Mouse (Mus musculus): ENCODE data around the gene Gm9821.

Gene Gm9821

DNA sequence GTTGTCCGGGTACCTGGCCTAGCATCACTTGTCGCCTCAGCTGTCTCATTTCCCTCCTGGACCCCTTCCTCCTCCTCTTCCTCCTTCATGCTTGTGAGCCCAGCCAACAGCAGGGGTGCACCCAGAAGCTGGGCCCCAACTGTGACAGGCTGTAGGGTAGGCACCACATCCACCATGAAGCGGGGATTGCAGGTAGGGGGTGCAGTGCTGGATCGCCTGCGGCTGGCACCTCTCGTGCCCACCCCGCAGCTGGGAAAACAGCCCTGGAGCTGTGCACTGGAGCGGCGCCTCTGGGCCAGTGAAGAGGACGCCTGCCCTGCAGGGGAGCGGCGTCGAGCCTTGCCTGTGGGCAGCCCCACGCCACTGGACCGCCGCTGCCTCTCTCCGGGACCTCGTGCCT, at the start of gene Gm9821:
Gene Gm9821, plus strand, starts transcription at position 221 of the 400 bp plus-strand sequence.
- DNase-seq: no peak

DNA sequence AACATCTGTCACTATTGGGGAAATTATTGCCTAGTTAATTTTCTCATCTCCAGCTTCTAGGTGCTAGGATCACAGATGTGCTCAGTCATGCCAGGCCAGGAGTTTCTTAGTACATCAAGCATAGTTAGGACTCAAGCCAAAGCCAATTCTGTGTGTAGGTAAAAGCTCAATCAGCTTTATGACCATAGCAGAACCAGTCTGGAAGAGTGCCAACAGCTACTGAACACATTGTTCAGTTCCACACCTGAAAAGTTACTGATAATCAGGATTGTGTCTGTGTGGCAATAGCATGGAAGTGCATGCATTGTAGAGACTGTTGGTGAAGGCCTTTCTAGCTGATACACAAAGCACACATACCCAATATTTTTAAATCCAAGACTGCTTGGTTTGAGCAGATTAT, 47.5 kb upstream of the Gm9821 start:
- DNase-seq: no peak

DNA sequence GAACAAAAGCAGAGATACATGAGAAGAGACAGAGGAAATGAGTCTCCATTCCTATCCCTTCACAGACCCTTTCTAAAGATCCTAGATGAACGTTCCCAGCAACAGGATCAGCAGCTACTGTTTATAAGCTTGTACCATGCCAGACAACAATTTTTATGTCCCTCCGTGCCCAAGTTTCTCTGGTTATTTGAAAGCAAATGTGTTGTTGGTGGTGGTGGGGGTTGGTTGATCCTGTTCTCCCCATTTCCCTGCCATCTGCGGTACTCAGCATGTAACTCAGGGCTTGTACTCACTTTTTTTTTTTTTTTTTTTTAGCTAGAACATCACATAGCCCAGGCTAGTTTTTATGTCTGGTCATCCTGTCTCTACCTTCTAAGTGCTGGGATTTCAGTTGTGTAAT, 46.4 kb upstream of the Gm9821 start:
- DNase-seq: no peak

DNA sequence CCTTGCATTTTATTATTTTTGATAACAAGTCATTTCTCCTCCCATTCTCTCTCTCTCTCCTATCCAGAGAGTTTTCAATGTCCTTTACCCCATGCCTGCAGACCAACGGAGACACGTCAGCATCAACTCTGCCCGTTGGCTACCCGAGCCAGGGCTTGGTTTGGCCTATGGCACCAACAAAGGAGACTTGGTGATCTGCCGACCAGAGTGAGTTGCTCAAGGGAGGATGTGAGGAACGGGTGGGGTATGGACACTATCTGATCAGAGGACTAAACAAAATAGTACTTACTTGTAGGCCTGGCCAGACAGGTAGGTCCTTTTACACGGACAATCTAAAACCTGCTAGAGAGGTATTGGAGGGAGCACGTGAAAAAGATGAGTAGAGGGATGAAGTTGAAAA, 45.1 kb upstream of the Gm9821 start:
- no peak for DNase-seq

DNA sequence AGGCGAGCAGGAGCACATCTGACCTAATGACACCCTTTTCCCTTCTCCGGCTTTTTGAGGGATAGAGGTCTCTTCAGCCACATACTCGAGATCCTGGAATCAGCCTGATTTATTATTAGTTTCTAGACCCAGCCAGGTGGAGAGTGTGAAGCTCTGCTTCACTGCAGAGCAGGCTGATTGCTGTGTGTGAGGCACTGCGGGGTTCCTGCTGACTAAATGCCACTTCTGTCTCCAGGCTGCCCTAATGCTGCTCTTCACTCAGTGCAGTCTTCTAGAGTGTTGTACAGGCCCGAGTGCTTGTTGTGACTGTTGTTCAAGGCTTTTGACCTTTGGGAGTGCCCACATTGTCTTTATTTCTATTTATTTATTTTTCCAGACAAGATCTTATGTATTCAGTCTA, 43.2 kb upstream of the Gm9821 start:
- DNase-seq: peak; percentile 49

DNA sequence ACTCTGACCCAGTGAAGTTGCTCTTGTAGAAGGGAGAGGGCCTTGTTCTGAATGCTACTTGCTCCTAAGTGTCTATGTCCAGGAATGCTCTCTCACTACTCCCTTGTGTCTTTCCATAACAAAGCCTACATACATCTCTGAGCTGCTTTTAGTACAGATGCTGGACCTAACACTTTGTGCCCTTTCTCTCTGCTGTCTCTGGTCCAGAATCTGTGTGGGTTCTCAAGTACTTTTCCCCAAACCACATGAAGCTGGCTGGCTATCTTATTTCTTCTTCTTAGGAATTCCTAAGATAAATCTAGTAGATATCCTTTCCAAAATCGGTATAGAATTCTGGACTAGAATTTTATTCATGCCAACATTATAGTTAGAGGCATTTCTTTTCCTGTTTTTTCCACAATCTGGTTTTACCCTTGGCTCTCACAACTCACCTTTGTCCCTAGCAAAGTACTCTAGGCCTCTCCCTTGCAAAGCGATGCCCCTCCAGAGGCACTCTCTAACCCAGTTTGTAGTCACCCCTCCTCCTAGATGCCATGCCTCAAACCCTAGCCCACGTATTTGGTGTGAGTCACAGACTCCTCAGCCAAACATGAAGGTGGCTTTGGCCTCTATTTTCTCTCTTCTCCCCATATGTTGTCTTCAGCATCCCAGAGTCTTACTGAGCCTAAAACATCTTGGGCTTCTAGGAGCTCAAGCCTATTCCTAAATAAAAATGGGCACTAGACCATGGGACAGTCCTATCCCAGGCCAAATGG, 42.2 kb upstream of the Gm9821 start:
- DNase-seq: no peak

DNA sequence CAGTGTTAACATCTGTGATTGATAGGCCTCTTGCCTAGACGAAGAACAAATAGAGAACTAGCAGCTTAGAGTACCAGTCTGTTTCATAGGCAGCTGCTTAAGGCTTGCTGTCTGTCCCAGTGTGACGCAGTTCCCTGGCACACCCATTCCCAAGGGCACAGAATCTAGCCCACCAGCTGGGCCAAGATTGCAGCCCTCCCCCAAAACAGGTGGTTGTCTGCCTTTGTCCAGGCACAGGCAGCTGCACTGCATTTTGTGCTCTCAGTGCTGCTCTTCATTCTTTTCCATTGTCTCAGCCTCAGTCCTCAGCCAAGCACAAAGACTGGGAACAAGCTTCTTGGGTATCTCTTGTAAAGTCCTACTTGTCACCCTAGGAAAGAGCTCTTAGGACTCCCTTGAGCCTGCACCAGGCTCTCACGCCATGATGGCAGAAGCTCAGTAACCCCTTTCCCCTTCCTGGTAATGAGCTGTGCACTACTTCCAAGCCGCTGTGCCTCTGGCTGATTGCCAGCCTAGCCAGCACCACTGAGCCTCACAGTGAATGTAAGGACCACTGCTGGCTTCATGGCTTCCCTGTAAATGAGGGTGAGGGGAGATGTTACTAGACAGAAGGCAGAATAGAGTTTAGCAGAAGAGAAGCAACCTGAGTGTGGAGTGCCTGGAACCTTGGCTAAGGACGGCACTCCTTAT, 40.7 kb upstream of the Gm9821 start:
- no peak for DNase-seq

DNA sequence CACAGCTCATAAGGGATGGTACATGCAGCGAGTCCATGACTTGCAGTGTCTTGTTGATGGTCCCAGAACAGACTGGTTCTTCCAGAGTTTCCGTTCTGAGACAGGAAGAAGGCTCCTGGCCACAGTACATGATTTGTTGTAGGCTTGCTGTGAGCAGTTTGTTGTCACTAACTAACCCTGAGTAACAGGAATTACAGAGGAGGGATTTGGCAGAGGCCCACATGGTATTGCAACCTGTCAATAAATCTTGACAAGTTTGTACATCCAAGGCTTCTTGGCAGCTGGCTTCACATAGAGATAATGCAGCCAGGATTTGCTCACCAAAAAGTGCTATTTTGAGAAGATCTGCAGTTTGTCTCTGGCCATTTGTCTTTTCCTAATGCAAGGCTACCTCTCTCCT, 39.4 kb upstream of the Gm9821 start:
- DNase-seq: no peak

DNA sequence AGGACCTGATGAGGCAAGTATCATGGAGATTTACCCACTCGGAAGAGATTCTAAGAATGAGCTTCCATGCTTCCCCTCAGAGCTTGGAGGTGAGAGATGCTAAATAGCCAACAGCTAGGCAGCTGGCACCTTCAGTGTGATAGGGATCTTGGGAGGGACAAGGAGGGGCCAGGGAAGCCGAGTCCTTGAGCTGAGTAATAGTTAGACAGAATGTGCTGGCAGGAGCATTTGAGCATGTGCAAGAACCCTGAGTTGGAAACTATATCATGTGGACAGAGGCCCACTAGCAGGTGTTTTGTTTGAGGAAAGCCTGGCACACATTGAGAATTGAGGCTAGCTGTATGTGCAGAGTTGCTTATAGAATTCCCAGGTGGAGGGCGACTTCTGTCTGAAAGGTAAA, 32.9 kb upstream of the Gm9821 start:
- DNase-seq: no peak

DNA sequence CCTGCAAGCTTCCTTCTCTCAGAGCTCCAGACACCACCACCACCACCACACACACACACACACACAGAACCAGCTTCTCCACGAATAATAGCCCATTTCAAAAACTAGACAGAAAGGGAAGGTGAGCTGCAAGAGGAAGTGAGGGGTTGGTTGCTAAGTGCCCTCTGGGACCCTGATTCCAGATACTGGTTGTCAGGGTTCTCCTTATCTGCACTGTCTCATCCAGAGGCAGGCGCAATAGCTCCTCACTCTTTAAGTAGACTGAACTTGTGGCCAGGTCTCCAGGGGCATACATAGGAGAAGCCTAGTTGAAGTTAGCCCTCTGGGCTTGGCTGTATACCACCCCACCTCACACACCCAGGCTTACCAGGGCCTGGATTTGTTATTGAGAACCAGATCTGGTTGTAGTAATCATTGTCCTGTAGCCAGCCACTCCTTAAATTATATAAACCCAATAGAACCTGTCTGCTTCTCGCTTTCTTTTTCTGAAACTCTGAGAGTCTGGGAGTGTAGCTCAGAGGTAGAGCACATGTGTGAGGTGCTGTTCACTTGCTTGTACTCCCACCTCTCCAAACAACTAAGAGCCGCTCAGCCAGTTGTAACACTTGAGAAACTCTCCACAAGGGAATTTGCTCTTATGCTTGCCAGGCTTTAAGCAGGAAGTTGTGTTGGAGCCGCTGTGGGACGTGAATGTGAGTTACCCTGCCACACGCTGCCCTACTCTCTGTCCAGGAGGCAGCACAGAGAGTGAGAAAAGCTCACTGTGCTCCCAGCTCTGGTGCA, 32.0 kb upstream of the Gm9821 start:
- DNase-seq: no peak

DNA sequence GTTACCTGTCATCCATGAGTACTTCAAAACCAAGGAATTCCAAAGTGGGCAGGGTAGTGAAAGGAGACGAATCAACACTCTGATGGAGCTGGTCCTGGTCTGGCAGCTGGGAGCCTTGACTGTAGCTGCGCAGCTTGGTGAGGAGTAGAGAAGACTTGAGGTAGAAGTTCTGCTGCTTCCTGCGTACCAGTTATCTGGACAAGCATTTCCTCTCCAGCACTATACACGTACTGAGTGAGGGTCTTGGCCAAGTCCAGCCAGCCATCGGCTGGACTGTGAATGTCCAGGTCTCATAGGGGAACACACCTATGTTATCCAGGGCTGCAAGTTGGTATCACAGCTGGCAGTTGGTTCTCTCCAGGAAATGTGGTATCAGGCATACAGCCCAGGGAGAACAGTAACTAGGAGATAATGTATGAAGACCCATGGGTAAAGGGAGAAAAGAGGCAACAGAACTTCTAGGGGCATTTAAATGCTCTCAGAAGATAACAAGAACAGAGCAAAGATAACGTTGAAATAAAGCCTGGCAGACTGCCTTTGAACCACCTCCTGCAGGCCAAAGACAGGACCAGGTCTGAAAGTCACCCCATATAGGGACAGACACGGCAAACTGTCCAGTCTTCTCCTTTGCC, 29.0 kb upstream of the Gm9821 start:
- DNase-seq: no peak

DNA sequence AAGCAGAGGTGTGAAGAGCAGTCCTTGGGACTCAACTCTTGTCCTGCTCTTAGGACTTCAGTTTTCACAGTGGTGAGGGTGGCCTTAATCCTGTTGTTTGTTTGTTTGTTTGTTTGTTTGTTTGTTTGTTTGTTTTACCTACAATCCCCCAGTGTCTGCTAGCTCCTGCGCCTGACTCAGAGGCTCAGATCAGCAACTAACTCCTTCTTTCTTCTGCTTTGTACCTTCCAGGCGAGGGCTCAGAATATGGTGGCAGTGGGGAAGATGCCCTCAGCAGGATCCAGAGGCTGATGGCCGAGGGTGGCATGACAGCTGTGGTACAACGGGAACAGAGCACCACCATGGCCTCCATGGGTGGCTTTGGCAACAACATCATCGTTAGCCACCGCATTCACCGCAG, 28.4 kb upstream of the Gm9821 start:
- DNase-seq: no peak

DNA sequence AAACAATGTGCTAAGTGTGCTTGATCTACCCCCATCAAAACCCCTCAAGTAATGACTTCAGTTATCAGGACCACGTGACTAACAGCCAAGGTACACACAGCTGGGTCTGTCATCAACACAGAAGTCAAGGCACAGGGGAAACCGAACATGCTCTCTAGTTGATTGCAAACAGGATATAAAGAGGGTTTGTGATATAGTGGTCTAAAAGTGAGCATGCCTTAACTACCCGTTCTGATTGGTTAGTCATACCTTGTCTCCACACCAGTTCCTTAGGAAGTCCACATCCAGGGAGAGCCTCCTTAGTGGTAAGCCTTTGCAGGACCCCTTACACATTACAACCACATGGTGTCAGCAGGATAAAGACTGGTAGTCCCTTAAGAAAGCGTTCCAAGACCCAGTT, 25.4 kb upstream of the Gm9821 start:
- no peak for DNase-seq

DNA sequence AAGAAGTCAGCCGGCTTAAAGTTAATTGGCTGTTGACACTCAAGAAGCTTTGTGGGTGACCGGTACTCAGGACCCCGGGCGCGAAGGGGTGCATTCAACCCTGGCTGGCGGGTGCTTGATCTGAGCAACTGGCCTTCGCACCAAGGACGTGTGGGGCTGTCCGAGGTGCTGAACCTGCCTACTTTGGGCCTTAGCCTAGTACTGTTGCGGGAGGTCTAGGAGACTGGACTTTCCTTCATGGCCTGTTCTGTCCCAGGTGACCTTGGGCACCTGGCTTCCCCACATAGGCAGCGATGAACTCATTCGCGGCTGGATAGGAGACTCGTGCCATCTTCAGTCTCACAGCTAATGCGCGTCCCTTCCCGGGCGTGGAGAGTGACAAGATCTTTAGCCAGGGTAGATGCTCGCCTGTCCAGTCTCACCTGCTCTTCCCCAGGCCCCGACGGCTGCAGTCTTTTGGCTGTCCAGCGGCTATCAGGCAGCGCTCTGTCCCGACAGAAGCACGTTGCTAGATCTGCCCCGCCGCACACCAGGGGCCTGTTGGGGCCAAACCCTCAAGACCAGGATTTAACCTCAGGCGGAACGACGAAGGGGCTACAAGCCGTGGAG, 24.2 kb upstream of the Gm9821 start:
- no peak for DNase-seq

DNA sequence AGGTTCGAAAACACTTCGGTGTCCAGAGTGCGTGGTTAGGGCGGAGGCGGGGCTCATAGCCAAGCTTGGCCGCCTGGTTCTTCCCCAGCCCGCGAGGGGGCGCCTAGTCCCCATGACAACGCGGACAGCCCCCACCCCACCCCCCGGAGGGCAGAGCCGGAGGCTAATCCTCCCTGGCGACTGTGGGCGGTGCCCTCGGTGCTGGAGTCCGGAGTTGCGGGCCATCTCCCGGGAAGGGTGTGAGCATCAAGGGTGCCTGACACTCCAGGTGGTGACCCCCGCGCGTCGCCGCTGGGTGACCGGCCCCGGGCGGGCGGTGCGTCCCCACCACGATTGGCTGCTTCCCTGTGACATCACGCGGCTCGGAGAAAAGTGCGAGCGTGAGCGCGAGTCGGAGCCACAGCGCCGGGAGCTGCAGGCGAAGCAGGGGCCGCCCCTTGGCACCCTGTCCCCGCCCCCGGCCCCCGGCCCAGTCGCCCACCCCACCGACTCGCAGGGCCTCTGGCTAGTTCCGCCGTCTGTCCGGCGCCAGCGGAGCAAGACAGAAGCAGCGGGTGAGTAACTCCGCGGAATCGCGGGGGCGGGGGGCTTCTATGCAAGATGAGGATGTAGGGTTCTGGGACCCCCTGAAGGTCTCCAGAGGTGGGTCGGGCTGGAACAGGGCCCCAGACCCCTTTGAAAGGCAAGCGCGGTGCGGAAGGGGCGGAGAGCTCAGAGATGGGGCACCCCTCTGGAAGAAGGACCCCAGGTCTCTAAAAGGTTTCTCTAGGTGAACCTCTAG, 23.5 kb upstream of the Gm9821 start:
- no peak for DNase-seq

DNA sequence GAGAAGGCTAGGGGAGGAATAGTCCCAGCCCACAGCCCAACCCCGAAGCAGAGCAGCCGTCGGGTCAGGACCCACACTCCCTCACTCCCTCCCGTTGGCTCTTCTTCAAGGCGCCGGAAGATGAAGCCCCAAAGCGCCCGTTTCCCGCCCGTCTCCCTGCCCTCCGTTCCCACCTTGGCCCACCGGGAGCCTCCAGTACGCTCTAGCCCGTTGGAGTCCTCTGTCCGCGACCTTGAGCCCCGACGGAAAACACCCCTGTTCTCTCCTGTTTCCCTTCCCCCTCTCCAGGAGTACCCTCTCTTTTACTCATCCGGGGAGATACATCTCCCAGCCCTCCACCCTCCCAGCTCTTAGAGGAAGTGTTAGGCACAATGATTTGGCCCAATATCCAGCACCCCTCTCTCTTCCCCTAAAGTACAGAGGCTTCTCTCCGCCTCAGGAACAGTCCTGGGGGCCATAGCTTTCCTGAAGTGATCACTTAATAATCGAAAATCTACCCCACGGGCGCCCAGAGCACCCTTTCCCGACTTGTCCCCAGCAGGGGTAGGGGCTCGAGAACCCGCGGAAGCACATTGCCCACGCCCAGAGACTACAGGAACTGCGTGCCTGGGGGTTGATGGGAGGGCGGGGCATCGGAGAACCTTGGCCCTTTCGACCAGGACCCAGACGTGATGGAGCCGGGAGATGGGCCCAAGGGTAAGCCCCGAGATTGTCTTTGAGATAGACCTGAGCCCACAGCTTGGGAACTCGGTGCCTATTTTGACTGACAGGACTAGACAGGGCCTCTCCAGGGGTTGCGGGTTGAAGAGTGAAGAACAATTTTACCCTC, 22.7 kb upstream of the Gm9821 start:
- no peak for DNase-seq

DNA sequence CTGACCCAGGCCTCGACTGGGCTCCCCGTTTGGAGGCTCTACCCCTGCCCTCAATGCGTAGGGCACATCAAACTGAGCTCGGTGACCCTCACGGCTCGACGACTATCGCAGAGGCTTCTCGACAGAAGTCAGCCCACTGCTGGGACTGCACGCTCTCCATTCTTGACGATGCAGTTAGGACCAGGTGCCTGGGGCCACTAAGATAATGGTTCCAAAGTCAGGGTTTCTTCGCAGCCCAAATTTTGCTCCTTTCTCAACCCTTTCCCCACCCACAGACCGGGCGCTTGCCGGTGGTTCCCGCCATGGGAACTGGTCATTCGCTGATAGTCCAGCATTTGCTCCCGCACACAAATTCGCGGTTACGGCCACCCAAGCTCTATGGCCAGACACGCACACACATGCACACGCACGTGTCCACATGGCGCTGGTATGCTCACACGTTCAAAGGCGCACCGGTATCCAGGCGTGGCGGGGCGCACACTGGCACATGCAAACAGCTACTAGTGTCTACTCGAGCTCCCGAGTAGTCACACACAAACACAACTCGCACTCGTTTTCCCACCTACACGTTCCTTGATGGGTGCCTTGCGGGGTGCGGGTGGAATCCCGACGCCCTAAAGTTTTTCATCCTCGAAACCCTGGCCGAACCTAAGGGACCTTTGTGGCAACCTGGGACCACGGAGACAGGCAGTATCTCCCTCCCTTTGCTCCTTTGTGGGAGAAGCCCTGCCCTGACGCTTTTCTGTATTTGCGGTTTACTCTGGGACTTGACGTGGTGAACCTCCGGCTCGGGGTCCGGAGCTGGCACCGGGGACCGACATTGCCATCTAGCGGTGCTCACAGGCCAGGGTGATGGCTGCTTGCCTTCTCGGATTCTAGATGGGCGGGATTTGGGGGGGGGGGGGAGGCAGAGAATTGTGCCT, 21.8 kb upstream of the Gm9821 start:
- DNase-seq: no peak

DNA sequence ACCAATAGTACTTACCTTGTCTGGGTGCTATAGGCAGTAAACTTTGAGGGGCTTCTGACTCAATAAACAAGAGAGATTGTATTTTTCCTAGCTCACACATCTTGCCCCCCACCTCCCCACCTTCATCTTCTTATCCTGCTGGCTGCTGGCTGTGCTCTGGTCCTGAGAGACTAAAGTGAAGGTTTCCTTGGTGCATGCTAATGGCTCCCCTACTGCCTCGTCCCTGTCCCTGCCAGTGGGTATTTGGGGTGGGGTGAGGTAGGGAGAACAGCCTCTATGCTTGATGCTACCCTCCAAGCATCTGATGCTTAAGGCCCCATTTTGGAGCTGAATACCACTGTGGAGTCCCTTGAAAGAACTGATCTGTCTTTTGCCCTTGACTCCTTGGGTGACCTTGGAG, 20.8 kb upstream of the Gm9821 start:
- DNase-seq: no peak

DNA sequence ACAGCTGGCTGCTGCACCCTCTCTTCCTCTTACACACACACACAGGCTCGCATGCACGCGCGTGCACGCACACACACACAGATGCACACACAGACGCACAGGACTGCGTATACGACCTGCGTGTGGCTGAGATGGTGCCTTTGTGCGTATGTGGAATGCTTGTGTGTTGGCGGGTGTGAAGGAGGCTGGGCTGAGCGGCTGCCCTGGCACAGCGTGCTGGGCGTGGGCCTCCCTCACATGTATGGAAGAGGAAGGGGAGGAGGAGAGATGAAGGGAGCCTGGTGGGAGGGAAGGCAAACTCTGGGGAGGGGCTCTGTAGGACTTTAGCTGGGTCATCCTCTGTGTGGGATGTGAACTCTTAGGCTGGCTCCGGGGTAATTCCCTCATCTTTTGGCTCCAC, 20.1 kb upstream of the Gm9821 start:
- no peak for DNase-seq

DNA sequence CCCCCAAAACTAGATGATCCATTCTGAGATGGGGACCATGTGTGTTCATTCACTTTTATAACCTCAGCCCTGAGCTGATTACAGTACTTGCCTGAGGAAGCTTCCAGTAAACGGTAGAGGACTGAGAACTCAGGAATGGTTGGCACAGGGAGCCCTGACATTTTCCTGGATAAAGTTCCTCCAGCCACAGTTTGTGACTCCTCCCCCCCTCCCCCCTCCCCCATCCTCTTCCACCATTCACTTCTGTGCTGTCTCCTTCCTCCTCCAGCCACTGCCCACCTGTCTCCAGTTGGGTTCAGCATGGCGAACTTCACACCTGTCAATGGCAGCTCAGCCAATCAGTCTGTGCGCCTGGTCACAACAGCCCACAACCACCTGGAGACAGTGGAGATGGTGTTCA, 18.6 kb upstream of the Gm9821 start, which contains the start of gene Chrm4:
Gene Chrm4, plus strand, starts transcription at position 301 of the 400 bp plus-strand sequence.
- no peak for DNase-seq

All from cerebellum, adult 8-10 months (tissue).